In the genomic region with DNA sequence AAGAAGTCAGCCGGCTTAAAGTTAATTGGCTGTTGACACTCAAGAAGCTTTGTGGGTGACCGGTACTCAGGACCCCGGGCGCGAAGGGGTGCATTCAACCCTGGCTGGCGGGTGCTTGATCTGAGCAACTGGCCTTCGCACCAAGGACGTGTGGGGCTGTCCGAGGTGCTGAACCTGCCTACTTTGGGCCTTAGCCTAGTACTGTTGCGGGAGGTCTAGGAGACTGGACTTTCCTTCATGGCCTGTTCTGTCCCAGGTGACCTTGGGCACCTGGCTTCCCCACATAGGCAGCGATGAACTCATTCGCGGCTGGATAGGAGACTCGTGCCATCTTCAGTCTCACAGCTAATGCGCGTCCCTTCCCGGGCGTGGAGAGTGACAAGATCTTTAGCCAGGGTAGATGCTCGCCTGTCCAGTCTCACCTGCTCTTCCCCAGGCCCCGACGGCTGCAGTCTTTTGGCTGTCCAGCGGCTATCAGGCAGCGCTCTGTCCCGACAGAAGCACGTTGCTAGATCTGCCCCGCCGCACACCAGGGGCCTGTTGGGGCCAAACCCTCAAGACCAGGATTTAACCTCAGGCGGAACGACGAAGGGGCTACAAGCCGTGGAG, we compare ENCODE assay signal across 9 mouse cellular contexts. TPM values are rescaled to one million over a fixed set of nuclear protein-coding genes. Genes with fewer than 3 reads are reported as not detected.
A peak's percentile ranks its signal among the peaks of the same experiment; 100 is the strongest.
DNase-seq lines count a peak whose midpoint lies in the region; ATAC-seq and TF ChIP-seq lines count a peak whose summit lies in the region.
"Had no signal": no experiment of that assay in that cellular context is flagged by ENCODE, and none has a peak within 500 bp of the region (broad histone marks: within the 10 kb centered on the region; RNA-seq: fewer than 3 reads in every experiment).

No protein-coding gene starts in this region.

- WGBS in forebrain, postnatal 0 days, result 6% methylated on average over 31 of the region's 31 CpGs
- WGBS in liver, embryonic 14.5 days (ENCODE audit: insufficient replicate concordance), result 5% methylated on average over 31 of the region's 31 CpGs

- H3K27ac ChIP-seq in forebrain, postnatal 0 days (ENCODE audit: low read depth, low read length), result no peak overlapping the region
- no peak overlapping the region for H3K27ac ChIP-seq in liver, embryonic 14.5 days

- no peak for TF ChIP-seq CTCF in forebrain, postnatal 0 days (IDR thresholded peaks at IDR 0.05; ENCODE audit: low read depth)
- no peak for TF ChIP-seq CTCF in liver, embryonic 14.5 days (IDR thresholded peaks at IDR 0.05; ENCODE audit: low read depth)

- H3K4me3 ChIP-seq in erythroblast, embryonic 14.5 days (replicated peaks), result peak overlapping the region; percentile 47
- H3K4me3 ChIP-seq in forebrain, postnatal 0 days (ENCODE audit: low read depth, low read length), result peak overlapping the region; percentile 63
- peak overlapping the region; percentile 44 to 49; a peak in 3 of 4 replicates for H3K4me3 ChIP-seq in liver, embryonic 14.5 days (ENCODE audit: insufficient read depth in 1 of 2, low read depth in 2 of 2, low read length in 2 of 2)

- peak; percentile 90 for DNase-seq in adrenal gland, postnatal 10 days
- DNase-seq in forebrain, postnatal 0 days, result no peak
- DNase-seq in induced T-regulatory cell, adult 2 months (ENCODE audit: low read depth), result peak; percentile 71
- DNase-seq in liver, embryonic 14.5 days (ENCODE audit: low read depth in 3 of 3, low spot score in 3 of 3), result peak in 1 of 3 experiments; percentile 35
- DNase-seq in naive thymus-derived CD4-positive, alpha-beta T cell, adult 2 months (ENCODE audit: low read depth), result peak; percentile 63
- peak; percentile 59 to 63 for DNase-seq in urinary bladder, postnatal 36 days (ENCODE audit: low spot score in 2 of 2)

- no peak for TF ChIP-seq EP300 in liver, embryonic 14.5 days (IDR thresholded peaks at IDR 0.05; ENCODE audit: low read depth)

- peak overlapping the region; percentile 94 for H3K4me2 ChIP-seq in forebrain, postnatal 0 days (ENCODE audit: low read depth)
- H3K4me2 ChIP-seq in liver, embryonic 14.5 days (ENCODE audit: low read depth), result peak overlapping the region; percentile 68

- peaks cover 39% of the 10 kb centered on the region for H3K4me1 ChIP-seq in erythroblast, embryonic 14.5 days (ENCODE audit: control insufficient read depth)
- no peaks in the 10 kb centered on the region; the same call in none of the 2 replicates for H3K4me1 ChIP-seq in forebrain, postnatal 0 days (ENCODE audit: insufficient read depth)
- peaks cover 6 to 12% of the 10 kb centered on the region in 2 experiments; a peak in 3 of 4 replicates for H3K4me1 ChIP-seq in liver, embryonic 14.5 days (replicated peaks; ENCODE audit: control insufficient read depth in 2 of 2, insufficient read depth in 2 of 2, low read length in 1 of 2)

- peaks cover 26% of the 10 kb centered on the region for H3K36me3 ChIP-seq in erythroblast, embryonic 14.5 days (ENCODE audit: control insufficient read depth)
- peaks cover 23% of the 10 kb centered on the region for H3K36me3 ChIP-seq in forebrain, postnatal 0 days (ENCODE audit: insufficient read depth)
- peaks cover 8% of the 10 kb centered on the region for H3K36me3 ChIP-seq in liver, embryonic 14.5 days (replicated peaks; ENCODE audit: control insufficient read depth, insufficient read depth, low read depth)

- peaks cover 62% of the 10 kb centered on the region for H3K27me3 ChIP-seq in erythroblast, embryonic 14.5 days (ENCODE audit: control insufficient read depth)
- H3K27me3 ChIP-seq in forebrain, postnatal 0 days (ENCODE audit: insufficient read depth, low read length), result peaks cover 19% of the 10 kb centered on the region
- peaks cover 49% of the 10 kb centered on the region for H3K27me3 ChIP-seq in liver, embryonic 14.5 days (ENCODE audit: control insufficient read depth, insufficient read depth, low read length)

- peak overlapping the region; percentile 60 for H3K9ac ChIP-seq in forebrain, postnatal 0 days
- no peak overlapping the region for H3K9ac ChIP-seq in liver, embryonic 14.5 days (replicated peaks)

- no peak for ATAC-seq in erythroblast, adult 5-6 weeks (replicated peaks; ENCODE audit: low FRiP score, poor library complexity, severe bottlenecking)
- no peak; the same call in none of the 2 replicates for ATAC-seq in forebrain, postnatal 0 days
- ATAC-seq in liver, embryonic 14.5 days (ENCODE audit: insufficient read depth), result no peak

- H3K9me3 ChIP-seq in erythroblast, embryonic 14.5 days (ENCODE audit: control insufficient read depth, low read length), result no peaks in the 10 kb centered on the region; the same call in 1 of the 2 replicates
- H3K9me3 ChIP-seq in forebrain, postnatal 0 days (ENCODE audit: low read length), result no peaks in the 10 kb centered on the region
- H3K9me3 ChIP-seq in liver, embryonic 14.5 days (ENCODE audit: control insufficient read depth, low read length), result no peaks in the 10 kb centered on the region

RNA-seq across cellular contexts. Expression of gene Chrm4, which starts 5.8 kb away (rescaled TPM):
- polyA plus RNA-seq in erythroblast, embryonic 14.5 days (2012), result 0.03 TPM in 1 of 2 replicates, not detected in the other
- not detected in 2 replicates for total RNA-seq in erythroblast, adult 5-6 weeks (2015; ENCODE audit: low replicate concordance)
- total RNA-seq in erythroblast, adult 5-6 weeks (2017; ENCODE audit: low replicate concordance), result not detected in 2 replicates
- under 1 TPM; 0.18 to 0.27 TPM for total RNA-seq in adrenal gland, postnatal 10 days (2021)
- 4.0 and 7.0 TPM in 2 replicates for total RNA-seq in forebrain, postnatal 0 days (2014; rRNA removed)
- polyA plus RNA-seq in forebrain, postnatal 0 days (2015; fragmentation: Nextera tagmentation; extraction: Ambion mirVana), result 1.1 and 1.3 TPM in 2 replicates
- polyA plus RNA-seq in liver, embryonic 14.5 days (2012; rRNA removed), result 0.06 and 0.08 TPM in 2 replicates
- not detected in 2 replicates for polyA plus RNA-seq in liver, embryonic 14.5 days (2014; fragmentation: Nextera tagmentation; extraction: Ambion mirVana)
- polyA plus RNA-seq: Patski had no signal

RNA-seq across cellular contexts. Expression of gene Mdk, which starts 10.8 kb away (rescaled TPM):
- polyA plus RNA-seq in erythroblast, embryonic 14.5 days (2012), result 1.1 and 1.8 TPM in 2 replicates
- total RNA-seq in erythroblast, adult 5-6 weeks (2015; ENCODE audit: low replicate concordance), result 1.9 TPM in 1 of 2 replicates, not detected in the other
- 0.77 TPM in 1 of 2 replicates, not detected in the other for total RNA-seq in erythroblast, adult 5-6 weeks (2017; ENCODE audit: low replicate concordance)
- total RNA-seq in adrenal gland, postnatal 10 days (2021), result 10 to 100 TPM; 30.8 to 36.7 TPM
- total RNA-seq in forebrain, postnatal 0 days (2014; rRNA removed), result 74.2 and 75.5 TPM in 2 replicates
- polyA plus RNA-seq in forebrain, postnatal 0 days (2015; fragmentation: Nextera tagmentation; extraction: Ambion mirVana), result 121 and 162 TPM in 2 replicates
- 13.2 and 19.3 TPM in 2 replicates for polyA plus RNA-seq in liver, embryonic 14.5 days (2012; rRNA removed)
- polyA plus RNA-seq in liver, embryonic 14.5 days (2014; fragmentation: Nextera tagmentation; extraction: Ambion mirVana), result 12.7 and 13.7 TPM in 2 replicates

RNA-seq across cellular contexts. Expression of gene Gm9821, which starts 24.2 kb away (rescaled TPM):
- polyA plus RNA-seq in erythroblast, embryonic 14.5 days (2012), result not detected in 2 replicates
- not detected in 2 replicates for total RNA-seq in erythroblast, adult 5-6 weeks (2015; ENCODE audit: low replicate concordance)
- total RNA-seq in erythroblast, adult 5-6 weeks (2017; ENCODE audit: low replicate concordance), result 0.28 TPM in 1 of 2 replicates, not detected in the other
- not detected for total RNA-seq in adrenal gland, postnatal 10 days (2021)
- total RNA-seq in forebrain, postnatal 0 days (2014; rRNA removed), result not detected in 2 replicates
- polyA plus RNA-seq in forebrain, postnatal 0 days (2015; fragmentation: Nextera tagmentation; extraction: Ambion mirVana), result not detected in 2 replicates
- 0.01 and 0.02 TPM in 2 replicates for polyA plus RNA-seq in liver, embryonic 14.5 days (2012; rRNA removed)
- 0.63 and 0.96 TPM in 2 replicates for polyA plus RNA-seq in liver, embryonic 14.5 days (2014; fragmentation: Nextera tagmentation; extraction: Ambion mirVana)

RNA-seq across cellular contexts. Expression of gene Dgkz, which starts 54.4 kb away (rescaled TPM):
- 6.0 and 8.4 TPM in 2 replicates for polyA plus RNA-seq in erythroblast, embryonic 14.5 days (2012)
- total RNA-seq in erythroblast, adult 5-6 weeks (2015; ENCODE audit: low replicate concordance), result 35.9 and 75.1 TPM in 2 replicates
- total RNA-seq in erythroblast, adult 5-6 weeks (2017; ENCODE audit: low replicate concordance), result 13.7 and 19.5 TPM in 2 replicates
- total RNA-seq in adrenal gland, postnatal 10 days (2021), result 10 to 100 TPM; 64.4 to 72.1 TPM
- total RNA-seq in forebrain, postnatal 0 days (2014; rRNA removed), result 112 and 116 TPM in 2 replicates
- polyA plus RNA-seq in forebrain, postnatal 0 days (2015; fragmentation: Nextera tagmentation; extraction: Ambion mirVana), result 29.1 and 31.4 TPM in 2 replicates
- polyA plus RNA-seq in liver, embryonic 14.5 days (2012; rRNA removed), result 55.9 and 60.7 TPM in 2 replicates
- polyA plus RNA-seq in liver, embryonic 14.5 days (2014; fragmentation: Nextera tagmentation; extraction: Ambion mirVana), result 19.6 and 26.7 TPM in 2 replicates

Comparison
In these comparisons a context has a peak if more than half of its experiments do, and no peak if none do; other contexts are left out.
1. RNA of gene Mdk, which starts 10.8 kb away (total RNA-seq): 74.2 to 75.5 TPM in forebrain, postnatal 0 days and 30.8 to 36.7 TPM in adrenal gland, postnatal 10 days; 0.77 to 1.9 TPM in erythroblast, adult 5-6 weeks; every median in the first group is over 10 times any median in the second.
2. Peak in every context shown above with its lines, with median percentiles within 50 percentile points of each other: H3K4me3 ChIP-seq.